Mouse (Mus musculus) layer of hippocampus, postnatal 36 days (tissue): ENCODE data around the gene Slc41a3. TPM values are rescaled to one million over a fixed set of nuclear protein-coding genes. Genes with fewer than 3 reads are reported as not detected.

Source experiments
- DNase-seq, 2 experiments: peaks; one replicate each; pipeline ENCODE4 v3.0.0; 2022
- total RNA-seq, 2 experiments: library from RNA; stranded (reverse); gene quantifications; 2 replicates each; pipeline ENCODE4 v1.2.3; 2021

Slc41a3 gene
- total RNA-seq, 2 experiments from 2014 or later: 3.3 to 4.1 TPM

DNA sequence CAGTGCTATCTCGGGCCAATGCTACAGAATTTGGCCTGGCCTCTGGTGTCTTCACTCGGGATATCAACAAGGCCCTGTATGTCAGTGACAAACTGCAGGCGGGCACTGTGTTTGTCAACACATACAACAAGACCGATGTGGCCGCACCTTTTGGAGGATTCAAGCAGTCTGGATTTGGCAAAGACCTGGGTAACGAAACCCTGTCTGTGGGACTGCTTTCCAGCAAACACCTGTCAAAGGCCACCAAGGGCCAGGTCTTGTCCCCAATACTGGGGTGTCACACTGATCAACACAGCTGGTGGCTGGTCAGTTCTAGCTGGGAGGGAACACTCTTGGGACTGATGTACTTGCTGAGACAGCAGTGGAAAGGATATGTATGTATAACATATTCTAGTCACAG is 6.3 kb upstream of the Slc41a3 start:
- DNase-seq: no peak

DNA sequence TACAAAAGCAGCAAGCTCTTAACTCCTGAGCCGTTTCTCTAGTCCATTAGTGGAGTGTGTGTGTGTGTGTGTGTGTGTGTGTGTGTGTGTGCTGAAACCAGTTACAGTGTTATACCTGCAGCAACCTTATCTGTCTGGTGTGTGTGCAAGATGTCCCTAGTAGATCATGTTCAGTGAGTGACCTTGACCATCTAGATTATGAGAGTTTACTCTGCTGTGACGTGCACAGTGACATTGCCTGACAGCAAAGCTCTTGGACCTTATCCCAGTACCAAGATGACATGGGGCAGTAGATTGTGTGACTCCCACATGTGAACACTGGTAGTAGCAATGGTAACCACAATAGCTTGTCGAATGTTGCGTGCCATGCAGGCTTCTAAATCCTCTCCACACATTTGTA is 4.2 kb upstream of the Slc41a3 start:
- DNase-seq: no peak

DNA sequence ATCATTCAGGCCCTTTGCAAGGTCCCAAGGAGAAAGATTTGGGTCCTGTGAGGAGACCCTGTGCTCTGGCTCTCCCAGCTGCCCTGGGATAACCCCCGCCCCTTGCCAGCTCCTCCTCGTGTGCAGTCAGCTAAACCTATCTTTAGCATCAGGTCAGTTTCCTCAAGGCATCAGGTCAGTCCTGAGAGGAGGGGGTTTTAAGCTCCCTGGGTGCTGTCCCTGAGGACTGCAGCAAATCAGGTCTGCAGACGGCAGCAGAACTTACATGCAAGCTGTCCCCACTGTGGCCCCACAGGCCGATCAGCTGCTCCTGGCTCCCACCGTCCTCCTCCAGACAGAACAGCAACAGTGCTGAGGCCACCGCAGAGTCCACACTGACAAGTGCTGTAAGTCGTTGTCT is 2.8 kb upstream of the Slc41a3 start:
- no peak for DNase-seq

DNA sequence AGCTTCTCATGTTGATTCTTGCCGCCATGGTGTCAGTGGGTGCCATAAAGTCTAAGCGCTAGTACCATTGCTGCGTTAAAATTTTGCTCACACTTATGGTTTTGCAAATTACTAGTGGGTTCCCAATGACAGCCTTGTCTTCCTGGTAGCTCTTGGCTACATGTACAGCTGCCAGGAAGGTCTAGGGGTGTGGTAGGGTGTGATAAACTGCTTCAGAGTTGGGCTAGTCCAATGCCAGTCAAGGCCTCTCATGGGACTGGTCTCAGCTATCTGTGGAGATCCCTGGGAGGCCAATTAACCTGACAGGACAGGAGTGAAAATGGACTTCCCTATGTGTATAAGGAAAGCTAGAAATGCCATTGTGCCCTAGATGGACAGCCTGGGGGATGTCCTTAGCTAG is 2.2 kb upstream of the Slc41a3 start:
- no peak for DNase-seq

DNA sequence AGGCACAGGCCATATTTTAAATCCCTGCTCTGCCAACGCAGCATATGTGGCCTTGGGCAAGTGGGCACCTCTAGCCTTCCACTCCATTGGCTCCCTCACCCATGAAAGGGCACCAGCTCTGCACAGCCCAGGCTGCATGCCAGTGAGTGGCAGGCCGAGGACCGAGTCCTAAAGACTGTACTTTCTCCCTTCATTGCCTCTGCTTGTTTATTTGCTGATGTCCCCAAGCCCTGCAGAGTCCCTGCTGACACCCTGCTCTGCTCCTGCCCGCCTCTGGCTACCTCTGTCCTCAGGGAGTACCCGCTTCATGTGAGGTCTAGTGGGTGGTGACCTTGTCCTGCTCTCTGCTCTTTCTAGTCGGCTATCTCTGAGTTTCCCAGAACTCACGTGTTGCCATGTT is 1.4 kb upstream of the Slc41a3 start:
- DNase-seq: no peak

DNA sequence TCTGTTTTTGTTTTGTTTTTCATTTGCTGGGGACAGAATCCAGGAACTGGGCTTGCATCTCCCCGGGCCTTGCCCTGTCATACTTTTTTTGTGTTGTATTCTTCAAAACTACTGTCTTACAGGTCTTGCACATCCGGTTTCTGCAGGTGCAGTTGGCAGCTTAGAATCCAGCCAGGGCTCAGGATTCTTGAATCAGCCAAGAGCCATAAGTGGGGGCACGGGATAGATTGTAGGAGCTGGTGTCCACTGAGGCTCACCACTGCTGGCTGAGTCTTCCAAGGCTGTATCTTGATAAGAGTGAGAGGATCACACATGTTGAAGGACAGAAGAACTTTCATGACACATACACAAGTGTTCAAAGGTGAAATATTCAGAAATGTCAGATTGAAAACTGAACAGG is 395 bp upstream of the Slc41a3 start:
- no peak for DNase-seq

DNA sequence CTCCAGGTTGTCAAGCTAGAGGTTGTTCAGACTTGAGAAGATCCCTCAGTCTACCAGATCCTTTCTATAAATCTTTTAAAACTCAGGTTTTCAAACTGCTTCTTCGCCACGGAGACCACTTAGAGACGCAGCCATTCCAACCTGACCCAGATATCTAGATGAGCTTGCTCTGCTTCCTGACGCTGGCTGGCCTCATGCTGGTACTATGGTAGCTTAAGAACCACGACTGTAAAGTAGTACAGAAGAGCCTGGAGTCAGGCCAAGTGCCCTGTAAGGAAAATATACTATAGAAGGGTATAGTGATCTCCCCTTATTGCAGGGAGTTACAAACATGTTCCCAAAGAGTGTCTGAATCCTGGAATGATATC is 757 bp downstream of the Slc41a3 start:
- no peak for DNase-seq

DNA sequence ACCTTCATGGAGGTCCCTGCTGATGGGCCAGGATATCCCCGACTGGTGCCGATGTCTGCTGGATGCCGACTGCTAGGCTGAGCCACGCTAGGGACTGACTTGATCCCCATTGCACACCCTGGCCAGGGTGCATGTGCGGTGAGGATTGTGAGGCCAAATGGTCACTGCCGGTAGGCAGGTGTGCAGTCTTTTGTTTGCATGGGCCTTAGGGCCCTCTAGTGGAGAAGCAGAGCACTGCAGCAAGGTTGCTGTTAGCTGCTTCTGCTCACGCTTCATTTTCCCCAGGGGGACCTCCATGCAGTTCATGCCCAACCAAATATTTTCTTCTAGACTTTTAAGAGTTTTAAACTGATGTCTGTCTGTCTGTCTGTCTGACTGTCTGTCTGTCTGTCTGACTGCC is 2.0 kb downstream of the Slc41a3 start:
- DNase-seq: peak in 1 of 2 experiments; percentile 36

DNA sequence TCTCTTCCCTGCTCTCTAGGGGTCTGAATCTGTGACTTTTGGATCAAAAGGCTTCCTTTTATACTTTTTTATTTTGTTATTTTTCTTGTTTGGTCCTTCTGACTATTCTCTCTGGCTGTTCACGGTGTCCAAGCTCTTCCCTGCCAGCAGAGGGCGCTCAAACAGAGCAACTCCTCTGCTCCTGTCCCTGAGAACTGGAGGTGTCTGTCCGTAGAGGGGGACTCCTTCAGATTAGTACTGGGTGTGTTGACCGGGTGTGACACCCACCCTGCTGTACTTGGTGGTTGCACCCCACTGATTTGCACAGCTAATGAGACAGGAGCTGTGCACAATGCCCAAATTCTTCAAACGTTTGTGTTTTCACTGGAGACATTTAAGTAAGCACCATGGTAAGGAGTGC is 2.7 kb downstream of the Slc41a3 start:
- peak; percentile 41 for DNase-seq

DNA sequence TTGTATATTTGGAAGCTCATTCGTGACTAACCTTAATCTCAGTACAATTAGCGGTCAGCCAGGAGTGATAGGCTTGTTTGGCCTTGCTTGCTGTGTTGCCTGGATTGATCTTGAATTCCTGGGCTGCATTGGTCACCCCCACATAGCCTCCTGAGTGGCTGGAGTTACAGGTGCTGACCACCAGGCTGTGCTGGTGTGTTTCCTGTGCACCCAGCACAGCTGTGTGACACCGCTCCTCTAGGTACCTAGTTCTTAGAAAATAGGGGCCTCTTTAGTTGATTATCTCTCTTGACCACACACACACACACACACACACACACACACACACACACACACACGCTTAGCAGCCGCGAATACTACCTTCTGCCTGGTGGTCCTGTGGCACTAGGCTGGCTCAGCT is 3.7 kb downstream of the Slc41a3 start:
- no peak for DNase-seq

DNA sequence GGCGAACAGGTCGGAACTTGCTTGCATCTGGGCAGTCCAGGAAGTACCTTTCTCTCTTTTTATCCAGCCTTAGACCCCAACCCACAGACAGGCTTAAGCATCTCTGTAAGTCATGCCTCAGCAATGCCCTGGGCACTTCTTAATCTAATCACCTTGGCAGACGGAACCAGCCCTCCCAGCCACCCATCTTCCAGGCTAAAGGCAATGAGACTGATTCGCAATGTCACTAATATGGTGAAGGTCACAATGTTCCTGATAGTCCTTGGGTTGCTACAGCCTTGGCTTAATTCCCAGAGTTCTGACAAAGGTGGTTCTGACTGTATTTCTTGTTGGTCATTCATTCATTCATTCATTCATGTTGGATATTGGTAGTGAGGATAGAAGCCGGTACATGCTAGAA is 5.7 kb downstream of the Slc41a3 start:
- DNase-seq: no peak

DNA sequence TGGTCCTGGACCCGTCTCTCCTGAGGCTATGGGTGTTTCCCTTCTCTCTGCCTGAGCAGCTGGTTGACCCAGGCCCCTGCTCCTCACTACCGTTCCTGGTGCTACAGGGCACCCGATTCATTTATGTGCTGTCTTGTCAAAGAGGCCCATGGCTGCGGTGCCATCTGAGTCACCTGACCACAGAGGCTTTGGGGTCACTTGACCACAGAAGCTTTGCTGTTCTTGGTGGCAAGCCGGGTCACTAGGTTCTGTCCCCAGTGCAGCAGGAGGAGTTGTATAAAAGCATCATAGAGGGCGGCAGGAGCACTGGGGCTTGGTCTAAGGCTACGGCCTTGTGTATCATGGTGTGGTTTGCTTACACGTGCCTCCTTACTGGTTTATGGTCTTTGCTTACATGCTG is 8.8 kb downstream of the Slc41a3 start:
- no peak for DNase-seq

DNA sequence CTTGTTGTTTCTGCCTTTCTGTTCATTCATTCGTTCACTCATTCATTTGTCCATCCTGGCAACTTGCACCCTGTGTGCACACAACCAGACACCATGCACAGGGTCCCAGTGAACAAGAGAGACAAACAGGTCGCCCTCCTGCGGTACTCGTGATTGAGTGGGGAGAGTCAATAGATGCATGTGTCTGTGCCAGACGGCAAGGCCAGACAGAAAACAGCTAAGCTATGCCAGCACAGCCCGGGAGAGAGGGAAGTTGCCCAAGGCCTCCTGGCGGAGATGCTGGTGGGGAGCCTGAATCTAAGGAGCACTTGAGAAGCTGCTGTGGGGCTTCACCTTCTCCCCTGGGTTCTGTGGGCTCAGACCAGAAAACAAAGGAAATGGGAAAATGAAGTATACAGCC is 10.8 kb downstream of the Slc41a3 start:
- peak in 1 of 2 experiments; percentile 33 for DNase-seq

DNA sequence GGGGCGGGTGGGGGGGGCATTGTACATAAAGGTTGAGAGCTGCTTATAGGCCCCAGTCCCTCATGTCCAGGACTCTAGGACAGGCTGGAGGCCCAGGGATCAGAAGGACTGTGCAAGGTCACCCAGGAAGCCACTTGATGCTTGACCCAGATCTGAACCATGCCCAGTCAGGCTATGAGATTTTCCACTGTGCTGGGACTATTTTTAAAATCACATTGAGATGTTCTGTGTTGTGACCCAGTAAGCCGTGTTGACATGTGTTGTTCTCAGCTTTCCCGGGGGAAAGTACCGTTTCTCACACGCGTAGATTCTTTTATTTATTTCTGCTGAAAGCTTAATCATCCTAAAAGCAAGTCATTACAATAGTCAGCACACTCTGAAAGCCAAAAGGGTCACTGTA is 11.5 kb downstream of the Slc41a3 start:
- DNase-seq: no peak

DNA sequence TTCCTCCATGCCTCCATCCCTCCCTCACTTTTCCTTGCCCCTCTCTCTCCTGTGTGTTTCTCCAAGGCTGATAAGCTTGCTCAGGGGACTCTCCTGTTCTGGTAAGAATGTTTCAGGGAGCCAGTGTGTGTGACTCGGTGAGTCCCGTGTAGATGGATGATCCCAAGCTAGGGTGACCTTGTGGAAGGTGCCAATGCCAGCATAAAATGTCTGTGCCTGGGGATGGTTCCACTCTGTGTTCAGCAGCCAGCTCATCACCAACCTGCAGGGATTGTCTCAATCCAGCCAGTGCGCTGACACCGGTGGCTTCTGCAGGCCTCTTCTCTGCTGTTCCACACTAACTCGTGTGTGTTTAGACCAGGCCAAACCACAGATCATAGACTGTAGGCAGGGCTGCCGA is 12.0 kb downstream of the Slc41a3 start:
- no peak for DNase-seq

DNA sequence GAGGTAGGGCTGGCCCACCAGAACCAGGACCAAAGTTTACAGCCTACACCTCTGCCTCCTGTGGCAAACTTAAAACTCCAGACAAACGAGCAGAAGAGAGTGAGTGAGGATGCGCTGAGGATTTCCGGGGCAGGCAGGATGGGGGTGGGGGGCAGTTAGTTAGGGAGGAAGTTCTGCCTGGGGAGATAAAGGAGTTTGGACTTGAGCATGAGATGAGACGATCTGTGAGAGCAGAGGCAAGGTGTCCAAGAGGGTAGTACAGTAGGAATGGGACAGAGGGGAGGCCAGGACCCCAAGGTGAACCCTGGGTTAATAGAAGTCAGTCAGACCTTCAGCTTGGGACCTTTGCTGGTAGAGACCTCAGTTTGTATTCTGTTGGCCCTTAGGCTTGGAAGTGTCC is 13.7 kb downstream of the Slc41a3 start:
- no peak for DNase-seq

DNA sequence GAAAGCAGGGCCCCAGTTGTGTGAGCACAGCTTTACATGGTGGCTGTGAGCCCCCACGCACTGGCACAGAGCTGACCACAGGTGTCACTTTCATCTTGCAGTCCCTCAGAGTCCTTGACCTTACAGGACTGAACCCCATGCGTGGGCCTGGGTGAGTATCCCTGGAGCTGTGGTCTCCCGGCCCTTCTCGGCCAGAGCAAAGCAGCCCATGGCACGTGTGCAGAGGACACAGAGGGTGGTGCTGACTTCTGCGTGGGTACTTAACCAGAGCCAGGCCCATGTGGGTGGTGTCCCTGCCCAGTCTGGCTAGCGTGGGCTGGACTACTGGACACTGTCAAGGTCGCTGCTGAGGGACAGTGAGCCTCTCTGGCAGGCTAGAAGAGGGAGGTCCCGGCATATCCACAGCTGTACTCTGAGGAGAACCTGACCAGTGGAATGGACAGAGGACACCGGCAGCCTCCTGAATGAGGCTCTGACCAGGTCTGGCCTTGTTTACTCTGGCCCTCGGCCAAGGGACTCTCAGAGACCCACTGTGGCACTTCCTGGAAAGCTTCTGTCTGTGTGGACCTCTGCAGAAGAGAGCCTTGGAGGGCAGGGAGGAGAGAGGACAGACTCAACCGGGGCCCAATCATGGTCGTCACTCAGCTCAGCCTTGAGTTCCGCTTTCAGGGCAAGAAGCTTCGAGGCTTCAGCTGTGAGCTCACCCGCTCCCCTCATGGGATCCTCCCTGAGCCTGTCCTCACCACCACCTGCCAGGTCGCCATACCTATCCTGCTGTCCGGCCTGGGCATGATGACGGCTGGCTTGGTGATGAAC is 14.5 kb downstream of the Slc41a3 start:
- DNase-seq: no peak

DNA sequence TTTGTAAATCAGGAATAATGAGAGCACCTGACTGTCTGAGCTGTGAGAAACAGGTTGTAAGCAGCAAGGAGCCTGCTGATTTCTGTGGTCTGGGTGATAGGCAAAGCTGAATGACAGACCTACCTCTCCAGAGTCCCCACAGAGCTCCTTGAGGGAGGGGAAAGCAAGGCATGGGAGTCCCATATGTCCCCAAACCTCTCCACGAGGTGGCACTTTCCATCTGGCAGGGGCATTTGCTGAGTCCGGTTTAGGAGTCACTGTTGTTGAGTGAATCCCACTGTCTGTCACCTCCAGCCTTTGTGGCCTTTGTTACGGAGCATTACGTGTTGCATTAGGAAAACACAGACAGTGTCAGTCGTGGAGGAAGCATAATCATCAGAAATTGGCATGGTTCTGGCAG is 15.4 kb downstream of the Slc41a3 start:
- DNase-seq: no peak

DNA sequence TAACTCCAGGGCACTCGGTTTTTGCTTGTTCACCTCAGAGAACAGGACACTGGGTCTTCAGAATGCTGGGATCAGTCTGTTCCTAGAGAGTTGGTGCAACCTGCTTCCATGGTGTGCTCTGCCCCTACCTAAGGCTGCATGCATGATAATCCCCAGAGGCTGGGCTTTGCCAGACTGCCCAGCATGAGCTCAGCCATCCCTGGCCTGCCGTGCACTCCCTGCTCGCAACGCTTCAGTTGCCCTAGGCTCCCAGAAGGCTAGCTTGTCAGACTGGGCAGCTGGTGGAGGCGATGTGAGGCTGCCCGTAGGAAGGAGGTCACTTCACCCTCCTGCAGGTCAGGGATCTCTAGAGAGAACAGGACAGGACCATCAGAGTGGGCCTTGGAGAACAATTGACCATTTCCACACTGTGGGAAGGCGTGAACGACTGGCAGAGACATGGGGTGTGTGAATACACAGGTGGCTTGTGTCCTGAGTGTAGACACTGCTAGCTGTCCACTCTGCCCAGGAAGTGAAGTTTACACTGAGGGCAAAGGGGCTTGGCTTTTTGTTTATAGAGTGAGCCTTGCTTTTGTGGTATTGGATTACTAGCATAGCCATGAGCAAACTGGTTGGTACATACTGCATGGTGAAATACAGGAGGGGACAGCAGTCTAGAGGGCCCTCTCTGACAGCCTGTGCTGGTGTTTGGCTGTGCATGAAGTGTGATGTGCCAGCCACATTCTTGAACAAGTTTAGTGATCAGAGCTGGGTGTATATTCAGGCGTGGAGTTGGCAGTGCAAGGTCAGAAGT is 16.5 kb downstream of the Slc41a3 start:
- no peak for DNase-seq

DNA sequence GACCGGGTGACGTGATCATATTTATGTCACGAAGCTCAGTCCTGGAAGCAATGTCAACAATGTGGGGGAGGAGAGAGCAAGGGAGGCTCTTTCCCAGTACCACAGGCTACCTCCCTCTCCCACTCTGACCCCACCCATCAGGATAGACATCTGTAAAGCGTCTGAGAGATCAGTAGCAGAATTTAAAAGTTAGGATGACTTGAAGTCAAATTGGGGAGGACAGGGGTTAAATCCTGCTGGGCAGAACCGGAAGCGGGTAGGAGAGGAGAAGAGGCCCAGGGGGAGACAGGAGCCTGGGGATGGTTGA is 17.0 kb downstream of the Slc41a3 start:
- DNase-seq: no peak

DNA sequence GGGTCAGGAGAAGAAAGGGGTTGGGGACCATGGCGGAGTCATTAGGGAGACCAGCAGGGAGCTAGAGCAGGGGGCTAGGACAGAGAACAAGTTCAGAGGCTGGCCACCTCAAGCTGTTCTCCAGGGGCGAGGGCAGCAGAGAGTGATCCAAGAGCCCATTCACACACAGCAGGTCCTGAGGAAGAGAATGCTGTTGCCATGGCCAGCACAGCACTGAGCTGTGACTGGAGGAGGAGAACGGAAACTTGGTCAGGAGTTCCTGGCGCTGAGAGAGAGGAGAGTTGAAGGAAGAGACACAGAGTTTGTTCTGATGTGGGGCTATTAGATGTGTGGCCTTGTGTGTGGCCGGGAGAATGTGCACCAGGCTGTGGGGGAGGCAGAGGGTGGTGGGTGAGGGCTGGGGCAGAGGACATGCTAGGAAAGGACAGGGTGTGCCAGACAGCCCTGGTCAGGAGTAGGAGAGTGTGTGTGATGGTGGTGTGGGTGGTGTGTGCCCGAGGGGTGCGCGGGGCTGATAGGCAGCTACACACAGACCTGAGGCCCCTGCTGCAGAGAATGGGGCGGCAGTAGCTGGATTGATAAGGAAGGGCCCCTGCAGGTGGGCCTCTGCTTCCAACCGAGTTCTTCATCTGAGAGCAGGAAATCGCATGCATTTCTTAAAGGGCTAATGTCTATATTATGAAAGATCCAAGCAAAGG is 18.4 kb downstream of the Slc41a3 start:
- no peak for DNase-seq

DNA sequence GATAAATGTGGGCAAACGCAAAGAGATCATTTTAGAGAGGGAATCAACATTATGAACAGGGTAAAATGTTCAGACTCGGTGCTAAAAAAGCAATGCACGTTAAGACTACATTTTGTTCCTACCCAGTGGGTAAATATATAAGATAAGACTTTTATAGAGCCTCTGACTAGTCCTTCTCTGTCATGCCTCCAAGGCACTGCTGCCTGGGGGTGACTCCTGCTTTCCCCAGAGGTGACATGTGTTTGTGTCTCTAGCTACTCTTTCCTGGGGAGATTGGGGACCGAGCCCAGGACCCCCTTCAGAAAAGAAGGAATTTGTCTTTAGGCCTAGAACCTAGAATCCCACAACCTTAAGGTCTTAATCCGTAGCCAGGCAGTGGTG is 18.9 kb downstream of the Slc41a3 start:
- no peak for DNase-seq

DNA sequence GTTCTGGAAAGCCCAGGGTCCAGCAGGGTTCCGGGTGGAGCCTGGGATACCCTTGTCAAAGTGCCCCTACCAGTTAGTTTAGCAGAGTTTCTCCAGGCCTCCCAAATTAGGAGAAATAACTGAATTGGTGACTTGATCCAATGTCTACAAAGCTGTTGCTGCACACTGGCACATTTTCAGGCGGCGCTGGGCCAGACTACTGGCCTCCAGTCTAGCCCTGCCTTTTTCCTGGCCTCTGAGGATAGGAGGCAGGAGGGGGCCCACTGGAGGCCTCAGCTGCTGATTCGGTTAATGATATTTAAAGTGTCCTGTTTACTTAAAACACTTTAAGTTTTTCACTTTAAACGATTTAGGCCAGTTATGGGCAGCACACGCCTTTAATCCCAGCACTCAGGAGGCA is 19.7 kb downstream of the Slc41a3 start:
- DNase-seq: peak in 1 of 2 experiments; percentile 37

DNA sequence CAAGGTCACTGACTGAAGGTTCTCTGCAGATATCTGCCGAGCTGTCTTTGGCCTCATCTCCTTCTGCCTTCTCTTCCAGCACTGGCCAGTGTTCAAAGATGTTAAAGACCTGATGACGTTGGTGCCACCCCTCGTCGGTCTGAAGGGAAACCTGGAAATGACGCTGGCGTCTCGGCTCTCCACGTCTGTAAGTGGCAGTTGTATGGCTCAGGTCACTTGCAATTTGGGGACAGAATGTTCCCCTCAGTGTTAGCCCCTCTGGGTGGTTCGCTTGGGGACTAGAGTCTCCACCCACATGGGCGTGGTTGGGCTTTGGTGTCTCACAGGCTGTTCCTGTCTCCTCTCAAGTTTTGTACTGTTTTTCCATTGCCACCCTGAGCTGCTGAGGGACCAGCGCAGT is 20.2 kb downstream of the Slc41a3 start:
- no peak for DNase-seq
